Mouse (Mus musculus) kidney, embryonic 16.5 days (tissue): ENCODE data around the gene Lzts2. TPM values are rescaled to one million over a fixed set of nuclear protein-coding genes. Genes with fewer than 3 reads are reported as not detected.

Experiments used
- ATAC-seq: fragments of 200-750 bp; cut with Nextera tagmentation; 2 replicates; pipeline ENCODE4 v1.8.0; 2017; ENCODE audit warnings: moderate TSS enrichment; ENCODE audit not compliant: low FRiP score, low TSS enrichment
- H3K27ac ChIP-seq: fragments of 300-500 bp; sonication (generic); 2 replicates; pipeline ENCODE4 v1.5.1; 2014; ENCODE audit warnings: low read length
- H3K27me3 ChIP-seq: fragments of 300-500 bp; sonication (generic); 2 replicates; pipeline ENCODE4 v1.6.1; 2014; ENCODE audit warnings: low read length, control low read depth, mixed read lengths; ENCODE audit not compliant: insufficient read depth
- H3K36me3 ChIP-seq: fragments of 300-500 bp; sonication (generic); 2 replicates; pipeline ENCODE4 v1.6.1; 2014; ENCODE audit warnings: low read length, control low read depth, mixed read lengths; ENCODE audit not compliant: insufficient read depth
- H3K4me1 ChIP-seq: fragments of 300-500 bp; sonication (generic); 2 replicates; pipeline ENCODE4 v1.6.1; 2014; ENCODE audit warnings: low read length, control low read depth, mixed read lengths; ENCODE audit not compliant: insufficient read depth
- H3K4me2 ChIP-seq: fragments of 300-500 bp; sonication (generic); replicated peaks from 2 replicates; pipeline ENCODE4 v1.6.1; 2014; ENCODE audit warnings: low read depth, low read length
- H3K4me3 ChIP-seq: fragments of 300-500 bp; sonication (generic); 2 replicates; pipeline ENCODE4 v1.5.1; 2014; ENCODE audit warnings: mild to moderate bottlenecking, low read length
- H3K9ac ChIP-seq: fragments of 300-500 bp; sonication (generic); replicated peaks from 2 replicates; pipeline ENCODE4 v1.6.1; 2014; ENCODE audit warnings: low read length
- H3K9me3 ChIP-seq: fragments of 300-500 bp; sonication (generic); 2 replicates; pipeline ENCODE4 v1.6.1; 2016; ENCODE audit warnings: low read length, control low read depth
- WGBS: fragments of 180-500 bp; shearing (Covaris S2); extraction: QIAGEN DNeasy Blood & Tissue Kit; methylation state at CpG from one replicate; pipeline ENCODE4 v1.1.7; 2014; 5-methylcytosine and 5-hydroxymethylcytosine counted together
- polyA plus RNA-seq: library from polyadenylated mRNA; unstranded; fragments of >200 nt; fragmentation: Nextera tagmentation; extraction: Ambion mirVana; gene quantifications from 2 replicates; pipeline ENCODE4 v1.2.1, GENCODE M21; 2015

The Lzts2 gene
- polyA plus RNA-seq, 1 experiment from 2014 or later, result 59.2 TPM

DNA sequence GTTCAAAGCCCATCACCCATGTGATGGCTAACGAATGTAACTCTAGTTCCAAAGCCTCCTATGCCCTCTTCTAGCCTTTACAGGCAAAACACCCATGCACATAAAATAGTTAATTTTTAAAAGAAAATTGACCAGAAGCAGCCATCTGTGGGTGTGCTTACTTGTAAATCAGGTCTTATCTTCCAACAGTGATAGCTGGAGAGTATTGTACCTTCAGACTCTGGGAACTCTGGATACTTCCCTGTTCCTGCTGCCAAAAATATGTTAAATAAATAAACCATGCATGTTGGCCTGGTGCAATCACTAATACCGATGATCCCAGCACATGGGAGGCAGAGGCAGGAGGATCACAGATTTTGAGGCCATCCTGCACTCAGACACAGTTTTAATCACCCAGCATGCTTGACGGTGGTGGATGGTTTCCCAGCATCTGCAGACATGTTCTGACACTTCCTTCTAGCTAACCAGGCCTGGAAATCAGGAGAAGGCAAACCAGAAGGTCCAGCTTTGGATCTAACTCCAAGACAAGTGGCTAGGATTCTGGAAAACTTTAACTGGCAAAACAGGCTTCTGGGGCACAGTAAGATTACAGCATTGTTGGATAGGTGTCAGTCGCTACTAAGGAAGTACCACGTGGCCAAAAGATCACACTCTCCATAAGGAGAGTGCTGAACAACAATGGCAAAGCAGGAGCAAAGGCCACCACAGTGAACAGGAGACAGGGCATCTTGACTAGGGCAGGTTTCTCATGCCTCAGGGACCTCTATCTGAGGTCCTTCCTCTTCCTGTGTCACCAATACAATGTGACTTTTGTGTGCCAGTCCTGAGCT, 28.8 kb upstream of the Lzts2 start:
- H3K27ac ChIP-seq, result peak overlapping the region; percentile 11; the same call in 1 of the 2 replicates
- H3K4me3 ChIP-seq, result no peak overlapping the region
- H3K9me3 ChIP-seq, result no peaks in the 10 kb centered on the region
- no peak overlapping the region for H3K4me2 ChIP-seq
- no peaks in the 10 kb centered on the region for H3K27me3 ChIP-seq
- no peak overlapping the region for H3K9ac ChIP-seq
- peaks cover 18% of the 10 kb centered on the region for H3K36me3 ChIP-seq
- H3K4me1 ChIP-seq, result peaks cover 23% of the 10 kb centered on the region
- no peak for ATAC-seq
- 43% methylated on average over 5 of the region's 5 CpGs for WGBS

DNA sequence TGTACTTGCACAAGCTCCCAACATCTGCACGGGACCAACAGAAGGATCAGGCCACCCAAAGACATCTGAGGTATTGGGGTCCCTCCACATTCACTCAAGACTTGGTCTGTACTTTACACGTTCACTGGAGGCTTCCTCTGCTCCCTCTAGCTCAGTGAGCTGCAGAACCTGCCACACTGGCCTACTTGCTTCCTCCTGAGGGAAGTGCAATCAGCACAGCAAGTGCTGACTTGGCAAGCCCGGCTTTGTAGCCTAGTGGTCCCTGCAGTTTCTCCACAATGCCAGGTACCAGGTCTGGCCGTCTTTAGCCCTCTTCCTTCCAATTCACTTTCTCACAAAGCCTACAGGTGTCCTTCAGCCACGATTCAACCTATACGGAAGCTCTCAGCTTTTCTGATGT, 27.2 kb upstream of the Lzts2 start:
- peaks cover 5% of the 10 kb centered on the region; the same call in 1 of the 2 replicates for H3K36me3 ChIP-seq
- H3K4me2 ChIP-seq, result no peak overlapping the region
- no peak overlapping the region for H3K4me3 ChIP-seq
- no peaks in the 10 kb centered on the region for H3K27me3 ChIP-seq
- no peak for ATAC-seq
- no peak overlapping the region for H3K9ac ChIP-seq
- H3K4me1 ChIP-seq, result peaks cover 40% of the 10 kb centered on the region
- H3K9me3 ChIP-seq, result no peaks in the 10 kb centered on the region
- 65% methylated on average over 6 of the region's 6 CpGs for WGBS
- H3K27ac ChIP-seq, result no peak overlapping the region

DNA sequence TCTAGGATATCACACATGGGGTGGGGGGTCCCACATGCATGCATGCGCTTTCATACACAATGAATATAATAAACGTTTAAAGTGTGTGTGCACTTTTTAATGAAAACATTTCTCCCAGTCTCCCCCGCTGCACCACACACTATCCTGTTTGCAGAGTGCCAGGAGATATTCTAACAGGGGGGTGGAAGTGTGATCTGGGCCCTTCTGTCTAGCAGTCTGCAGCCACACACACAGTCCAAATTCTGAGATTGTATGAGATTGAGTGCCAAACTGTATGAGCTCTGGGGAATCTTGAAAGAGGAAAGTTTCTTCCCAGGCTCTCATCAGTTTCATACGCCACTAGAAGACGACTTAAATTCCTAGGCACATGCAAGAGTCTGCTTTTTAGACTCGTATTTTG, 26.4 kb upstream of the Lzts2 start:
- 60% methylated on average over 6 of the region's 6 CpGs for WGBS
- H3K4me1 ChIP-seq, result peaks cover 47% of the 10 kb centered on the region
- no peak overlapping the region for H3K27ac ChIP-seq
- no peak overlapping the region for H3K4me2 ChIP-seq
- H3K36me3 ChIP-seq, result no peaks in the 10 kb centered on the region
- ATAC-seq, result no peak
- no peaks in the 10 kb centered on the region for H3K9me3 ChIP-seq
- no peaks in the 10 kb centered on the region for H3K27me3 ChIP-seq
- no peak overlapping the region for H3K9ac ChIP-seq
- H3K4me3 ChIP-seq, result no peak overlapping the region

DNA sequence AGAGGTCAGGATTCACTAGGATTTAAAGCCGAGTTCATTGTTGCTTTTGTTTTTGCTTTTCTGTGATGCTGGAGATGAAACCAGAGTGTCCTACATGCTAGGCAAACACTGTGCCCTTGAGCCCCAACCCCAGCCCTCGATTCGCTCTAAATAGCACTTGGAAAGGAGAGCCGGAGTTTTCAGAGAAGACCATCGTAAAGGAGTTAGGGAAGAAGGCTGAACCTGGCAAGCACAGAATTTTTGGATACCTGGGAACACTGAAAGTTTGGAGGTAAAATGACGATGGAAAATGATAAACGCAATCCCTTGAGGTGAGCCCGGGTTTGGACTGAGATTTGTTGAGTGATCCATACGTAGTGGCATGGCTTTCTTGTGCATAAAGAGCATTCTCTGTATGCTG, 25.9 kb upstream of the Lzts2 start:
- 16% methylated on average over 9 of the region's 9 CpGs for WGBS
- Histone ChIP-seq H3K36me3 (no peaks in the 10 kb centered on the region), H3K27ac (no peak overlapping the region), H3K4me2 (peak overlapping the region; percentile 99), H3K4me1 (peaks cover 47% of the 10 kb centered on the region), H3K9ac (no peak overlapping the region; the same call in 1 of the 2 replicates), H3K9me3 (no peaks in the 10 kb centered on the region), H3K4me3 (peak overlapping the region; percentile 65), H3K27me3 (no peaks in the 10 kb centered on the region)
- no peak for ATAC-seq

DNA sequence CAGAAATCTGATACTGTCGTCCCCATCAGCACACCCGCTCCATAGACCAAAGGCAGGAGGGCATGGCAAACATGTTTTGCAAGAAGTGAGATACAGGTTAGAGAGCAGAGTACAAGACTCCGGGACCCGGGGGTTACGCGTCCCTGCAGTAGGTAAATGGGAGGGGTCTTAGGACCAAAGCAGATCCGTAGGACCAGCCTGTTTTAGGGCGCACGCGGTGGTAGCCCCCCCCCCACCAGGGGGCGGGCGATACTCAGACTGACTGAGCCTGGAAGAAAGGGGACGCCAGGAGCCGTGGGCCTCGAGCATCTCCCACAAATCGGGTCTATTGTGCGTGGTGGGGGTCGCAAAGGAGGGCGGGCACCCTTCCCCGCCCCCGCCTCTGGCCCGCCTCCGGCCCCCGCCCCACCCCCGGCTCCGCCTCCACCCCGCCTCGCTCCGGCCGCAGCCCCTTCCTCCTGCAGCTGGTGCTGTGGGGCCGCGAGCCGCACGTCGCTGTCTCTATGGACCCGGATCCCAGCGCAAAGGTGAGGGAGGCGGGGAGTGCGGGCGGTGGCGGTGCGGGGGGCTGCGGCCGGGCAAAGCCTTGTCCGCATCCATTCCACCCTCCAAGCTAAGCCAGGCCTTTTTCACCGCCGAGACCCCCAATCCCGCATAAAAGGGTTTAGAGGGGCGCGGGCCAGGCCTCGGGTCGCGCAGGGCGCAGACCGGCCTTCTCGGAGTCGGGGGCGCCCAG, 25.2 kb upstream of the Lzts2 start, which contains the start of gene Sema4g:
TSS of gene Sema4g (plus strand) at position 271 of the 736 bp plus-strand sequence.
- under 1% methylated on average over 44 of the region's 58 CpGs for WGBS
- Histone ChIP-seq H3K27me3 (no peaks in the 10 kb centered on the region), H3K4me1 (peaks cover 47% of the 10 kb centered on the region), H3K9me3 (no peaks in the 10 kb centered on the region), H3K27ac (peak within 1 kb of the TSS; percentile 54; the same call in 1 of the 2 replicates), H3K36me3 (no peaks in the 10 kb centered on the region), H3K4me2 (peak within 1 kb of the TSS; percentile 99), H3K9ac (peak within 1 kb of the TSS; percentile 70), H3K4me3 (peak within 1 kb of the TSS; percentile 65)
- ATAC-seq, result peak; percentile 69

DNA sequence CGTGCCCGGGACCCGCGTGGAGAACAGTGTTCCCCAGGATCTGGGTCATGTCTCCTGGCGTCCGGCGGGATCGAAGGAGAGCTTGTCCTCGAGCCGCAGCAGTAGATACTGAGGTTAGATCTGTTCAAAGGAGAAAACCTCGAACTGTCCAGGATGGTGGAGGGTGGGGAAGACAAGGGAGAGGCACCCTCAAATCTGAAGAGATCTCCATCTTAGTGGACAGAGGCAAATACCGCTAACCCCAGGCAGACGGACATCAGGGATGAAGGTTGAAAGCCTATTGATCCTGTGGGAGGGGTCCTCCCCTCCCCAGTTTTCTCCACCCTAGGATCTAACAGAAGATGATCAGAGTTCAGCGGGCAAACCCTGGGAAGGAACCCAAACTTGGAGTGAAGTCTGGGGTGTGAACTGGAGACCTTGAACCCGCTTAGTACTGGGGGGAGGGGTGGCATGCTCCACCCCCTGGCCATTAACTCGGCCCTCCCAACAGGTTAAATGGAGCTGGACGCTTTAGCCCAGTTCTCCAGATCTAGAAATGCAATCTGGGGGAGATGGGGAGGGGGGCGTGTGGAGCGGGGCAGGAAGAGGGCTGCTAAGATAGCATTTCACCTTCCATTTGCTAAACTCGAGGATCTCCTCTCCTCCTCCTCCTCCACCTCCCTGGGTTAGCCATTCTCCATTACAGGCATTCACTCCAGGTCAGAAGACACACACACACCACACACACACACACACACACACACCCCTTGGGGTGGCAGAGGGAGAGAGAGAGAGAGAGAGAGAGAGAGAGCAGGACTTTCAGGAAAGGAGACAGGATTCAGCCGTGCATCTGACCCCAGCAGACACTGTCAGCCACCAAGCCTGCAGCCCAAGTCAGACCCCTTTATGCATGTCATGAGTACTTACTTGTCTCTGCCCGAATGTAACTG, 24.4 kb upstream of the Lzts2 start:
- Histone ChIP-seq H3K4me2 (peak overlapping the region; percentile 99), H3K27me3 (no peaks in the 10 kb centered on the region), H3K36me3 (no peaks in the 10 kb centered on the region), H3K9ac (peak overlapping the region; percentile 70), H3K27ac (peak overlapping the region; percentile 54; the same call in 1 of the 2 replicates), H3K4me1 (peaks cover 46% of the 10 kb centered on the region), H3K9me3 (no peaks in the 10 kb centered on the region), H3K4me3 (peak overlapping the region; percentile 65)
- ATAC-seq, result 0 out of 2 replicates have a peak, but pooled peaks have one; percentile 8
- 6% methylated on average over 22 of the region's 22 CpGs for WGBS

DNA sequence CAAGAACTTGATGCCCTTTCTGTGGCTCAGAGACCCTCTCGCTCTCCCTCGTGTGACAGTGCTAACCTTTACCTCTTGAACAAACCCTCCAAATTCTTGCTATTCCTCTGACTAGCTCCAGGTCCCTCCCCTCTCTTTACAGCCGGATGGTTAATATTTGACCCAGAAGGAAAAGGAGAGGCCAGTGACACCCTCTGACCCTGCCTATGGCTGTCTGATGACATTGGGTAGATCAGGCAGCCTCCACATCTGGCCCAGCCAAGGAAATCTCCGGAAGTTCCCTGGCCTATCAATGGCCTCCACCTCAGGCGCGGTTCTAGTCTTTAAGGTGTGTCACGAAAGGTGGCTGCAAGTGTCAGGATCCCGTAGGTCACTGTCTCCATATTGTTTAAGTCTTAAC, 23.2 kb upstream of the Lzts2 start:
- Histone ChIP-seq H3K36me3 (no peaks in the 10 kb centered on the region), H3K4me2 (peak overlapping the region; percentile 99), H3K27ac (peak overlapping the region; percentile 54), H3K27me3 (no peaks in the 10 kb centered on the region), H3K9ac (peak overlapping the region; percentile 35; the same call in 1 of the 2 replicates), H3K4me1 (peaks cover 41% of the 10 kb centered on the region), H3K9me3 (no peaks in the 10 kb centered on the region), H3K4me3 (no peak overlapping the region)
- ATAC-seq, result no peak
- 64% methylated on average over 8 of the region's 8 CpGs for WGBS

DNA sequence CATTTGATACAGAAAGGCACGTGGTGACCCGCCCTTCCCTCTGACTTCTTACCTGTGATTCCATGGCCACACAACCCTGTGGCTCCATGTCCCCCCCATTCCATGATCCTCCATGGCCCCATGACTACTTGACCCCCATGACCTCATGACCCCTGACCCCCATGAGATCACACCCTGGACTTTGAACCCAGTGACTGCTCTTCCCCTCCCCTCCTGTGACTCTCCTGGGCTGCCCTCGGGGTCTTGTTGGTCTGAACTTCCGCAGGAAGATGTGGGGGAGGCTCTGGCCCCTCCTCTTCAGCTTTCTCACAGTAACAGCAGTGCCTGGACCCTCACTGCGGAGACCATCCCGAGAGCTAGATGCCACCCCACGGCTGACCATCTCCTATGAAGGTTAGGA, 22.0 kb upstream of the Lzts2 start:
- WGBS, result 38% methylated on average over 7 of the region's 7 CpGs
- Histone ChIP-seq H3K4me1 (peaks cover 41% of the 10 kb centered on the region), H3K4me2 (no peak overlapping the region), H3K27me3 (no peaks in the 10 kb centered on the region), H3K9me3 (no peaks in the 10 kb centered on the region), H3K27ac (no peak overlapping the region), H3K9ac (no peak overlapping the region), H3K36me3 (no peaks in the 10 kb centered on the region), H3K4me3 (no peak overlapping the region)
- ATAC-seq, result no peak

DNA sequence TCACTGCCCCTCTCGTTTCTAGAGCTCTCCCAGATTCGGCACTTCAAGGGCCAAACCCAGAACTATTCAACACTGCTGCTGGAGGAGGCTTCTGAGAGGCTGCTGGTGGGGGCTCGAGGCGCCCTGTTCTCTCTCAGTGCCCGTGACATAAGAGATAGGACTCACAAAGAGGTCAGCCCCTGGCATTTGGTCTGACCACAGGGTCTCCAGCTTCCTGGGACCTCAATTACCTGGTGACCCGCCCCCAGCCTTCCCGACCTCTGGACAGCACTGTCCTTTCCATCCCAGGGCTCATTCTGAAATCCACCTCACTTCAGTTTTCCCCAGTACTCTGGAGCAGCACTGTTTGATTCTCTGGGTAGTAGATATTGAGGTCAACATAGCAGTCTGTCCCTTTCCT, 21.5 kb upstream of the Lzts2 start:
- no peak overlapping the region for H3K9ac ChIP-seq
- 60% methylated on average over 7 of the region's 7 CpGs for WGBS
- no peak overlapping the region for H3K4me3 ChIP-seq
- no peaks in the 10 kb centered on the region for H3K36me3 ChIP-seq
- no peak overlapping the region for H3K27ac ChIP-seq
- no peaks in the 10 kb centered on the region for H3K9me3 ChIP-seq
- peaks cover 41% of the 10 kb centered on the region for H3K4me1 ChIP-seq
- H3K4me2 ChIP-seq, result no peak overlapping the region
- no peak for ATAC-seq
- H3K27me3 ChIP-seq, result no peaks in the 10 kb centered on the region
